Mouse (Mus musculus) G1E (cell line): ENCODE measurements around the gene Adarb1.

ENCODE experiments used
- CTCF ChIP-seq: IDR thresholded peaks from 2 replicates; pipeline ENCODE4 v1.5.1; 2012; ENCODE audit warnings: low read depth, low read length, inconsistent platforms, mixed read lengths
- GATA1 ChIP-seq: IDR thresholded peaks from 2 replicates; pipeline ENCODE4 v1.6.1; 2012; ENCODE audit warnings: borderline replicate concordance, low read length, inconsistent platforms, mixed read lengths
- POLR2AphosphoS5 ChIP-seq: IDR thresholded peaks from 2 replicates; pipeline ENCODE4 v1.6.1; 2012; ENCODE audit warnings: low read depth, low read length, inconsistent platforms; ENCODE audit not compliant: insufficient replicate concordance
- TAL1 ChIP-seq: conservative IDR thresholded peaks from 2 replicates; pipeline ENCODE4 v1.6.1; 2012; ENCODE audit warnings: low read depth, low read length, inconsistent platforms, mixed read lengths

DNA sequence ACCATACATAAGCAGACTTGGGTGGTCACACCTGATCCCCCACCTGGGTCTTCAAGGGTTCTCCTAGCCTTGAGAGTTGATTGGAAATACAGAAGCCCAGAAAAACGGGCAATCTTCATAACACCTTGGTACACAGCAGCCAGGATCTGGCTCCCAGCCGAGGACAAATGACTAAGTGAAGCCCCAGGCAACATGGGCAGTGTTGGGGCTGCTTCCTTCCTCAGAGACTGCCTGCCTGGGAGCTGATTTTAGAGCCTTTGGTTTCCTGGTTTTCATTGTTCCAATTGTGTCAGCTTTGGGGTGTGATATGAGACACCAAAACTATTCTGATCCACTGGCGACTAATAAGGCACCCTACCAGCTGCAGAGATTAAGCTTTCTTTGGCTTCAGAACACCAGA lies 20.0 kb downstream of the Adarb1 start:
- no peak for TF ChIP-seq CTCF
- TF ChIP-seq POLR2AphosphoS5 = no peak
- TF ChIP-seq GATA1 = no peak
- TF ChIP-seq TAL1 = no peak
